Mouse (Mus musculus): Measurements from ENCODE around the gene Ski.

Gene Ski

GRCm38 (mm10) chr4:155222552-155222840, at the start of gene Ski:
Gene Ski (minus strand): TSS chr4:155222592.
- WGBS: 4% methylated on average over 62 of the region's 63 CpGs

DNA sequence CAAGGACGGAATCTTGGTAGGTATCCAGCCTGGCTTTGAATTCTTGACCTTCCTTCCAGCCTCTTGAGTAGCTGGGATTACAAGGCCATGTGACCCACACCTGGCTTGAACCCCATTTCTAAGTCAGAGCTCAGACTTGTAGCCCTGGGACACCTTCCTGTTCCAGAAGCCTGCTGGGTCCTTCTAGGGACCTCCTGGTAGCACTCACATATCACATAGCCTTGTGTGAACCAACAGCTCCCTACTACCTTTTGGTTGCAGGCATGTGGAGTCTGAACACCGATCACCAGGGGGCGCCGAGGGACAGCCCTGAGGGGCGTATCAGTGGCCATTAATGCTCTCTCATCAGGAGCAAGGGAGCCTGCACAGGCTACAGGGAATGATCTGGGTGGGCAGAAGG, 46.0 kb upstream of the Ski start:
- WGBS: 36% methylated on average over 5 of the region's 5 CpGs

- 64% methylated on average over 12 of the region's 12 CpGs for whole genome bisulfite sequencing
Measured at GRCm38 (mm10) chr4:155267639-155268175, 45.3 kb upstream of the Ski start.

DNA sequence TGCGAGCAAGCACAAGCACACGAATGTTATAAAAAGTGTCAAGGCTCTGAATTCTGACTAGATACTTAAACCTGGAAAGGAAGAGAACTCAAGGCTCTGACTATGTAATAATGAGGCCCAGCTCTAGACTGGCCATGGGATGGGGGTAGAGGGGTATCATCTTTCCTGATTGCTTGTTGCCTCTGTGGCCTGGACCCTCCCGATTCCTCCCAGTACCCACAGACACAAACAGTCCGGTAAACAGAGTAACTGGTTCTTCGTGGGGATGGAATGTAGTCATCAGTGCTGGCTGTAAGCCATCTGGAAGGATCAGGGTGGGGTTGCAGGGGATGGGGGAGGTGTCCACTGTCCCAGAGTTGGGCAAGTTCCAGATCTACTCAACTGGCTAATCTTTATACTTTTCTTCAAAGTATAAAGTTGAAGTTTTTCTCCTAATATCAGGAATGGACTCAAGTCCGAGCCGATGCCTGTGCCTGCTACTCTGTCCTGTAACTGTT, 44.7 kb upstream of the Ski start:
- 62% methylated on average over 7 of the region's 7 CpGs for WGBS

GRCm38 (mm10) chr4:155264521-155265321, 42.3 kb upstream of the Ski start:
- 63% methylated on average over 3 of the region's 3 CpGs for WGBS

DNA sequence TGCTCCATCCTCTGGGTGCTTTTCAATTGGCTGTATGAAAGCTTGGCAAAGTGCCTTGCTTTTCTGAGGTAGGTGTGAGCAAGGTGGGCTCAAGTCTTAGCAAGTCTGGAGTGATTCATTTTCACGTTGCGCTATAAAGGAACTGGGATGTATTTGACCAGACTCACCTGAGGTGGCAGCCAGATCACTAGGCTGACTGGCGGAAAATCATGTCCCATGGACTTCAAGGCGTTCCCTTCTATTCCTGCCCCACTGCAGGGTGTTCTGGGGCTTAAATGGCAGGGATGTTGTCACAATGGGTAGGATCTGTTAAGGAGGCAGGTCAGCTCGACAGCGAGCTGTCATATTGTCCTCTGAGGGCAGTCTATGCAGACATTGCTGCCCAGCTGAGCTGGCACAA, 29.9 kb upstream of the Ski start:
- 63% methylated on average over 6 of the region's 6 CpGs for WGBS

- 64% methylated on average over 3 of the region's 3 CpGs for WGBS
Measured at GRCm38 (mm10) chr4:155251147-155251546, 28.8 kb upstream of the Ski start.

DNA sequence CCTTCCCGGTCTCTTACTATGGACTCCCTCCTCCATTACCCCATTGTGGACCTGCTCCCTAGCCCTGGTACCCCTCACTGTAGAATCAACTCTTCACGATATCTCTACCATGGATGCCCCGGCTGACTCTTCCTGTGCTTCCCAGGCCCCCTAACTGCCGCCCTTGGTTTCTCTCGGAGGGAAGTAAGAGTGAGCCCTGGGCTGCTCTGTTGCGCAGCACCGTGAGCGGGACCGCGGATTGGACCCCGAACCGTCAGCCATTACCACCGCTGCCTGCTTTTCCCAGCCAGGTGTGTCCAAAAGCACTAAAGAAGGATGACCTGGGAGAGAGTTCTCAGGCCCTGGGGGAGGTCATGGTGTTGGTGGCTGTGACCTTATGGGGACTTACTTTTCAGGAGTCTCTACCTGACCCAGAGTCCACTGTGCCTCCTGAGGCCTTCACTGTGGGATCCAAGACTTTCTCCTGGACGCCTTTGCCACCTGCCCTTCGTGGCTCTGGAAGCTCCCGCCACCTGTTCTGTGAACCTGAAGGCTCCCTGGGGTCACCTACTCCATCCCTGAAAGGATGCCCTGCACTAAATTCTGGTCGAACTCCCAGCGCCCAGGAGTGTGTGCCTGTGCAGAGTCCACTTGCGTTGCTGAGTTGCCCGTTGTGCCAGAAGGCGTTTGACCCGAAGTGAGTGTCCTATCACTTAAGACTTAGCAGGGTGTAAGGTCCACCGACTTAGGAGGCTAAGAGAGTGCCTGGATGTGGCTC, 28.1 kb upstream of the Ski start:
- 15% methylated on average over 23 of the region's 23 CpGs for WGBS

DNA sequence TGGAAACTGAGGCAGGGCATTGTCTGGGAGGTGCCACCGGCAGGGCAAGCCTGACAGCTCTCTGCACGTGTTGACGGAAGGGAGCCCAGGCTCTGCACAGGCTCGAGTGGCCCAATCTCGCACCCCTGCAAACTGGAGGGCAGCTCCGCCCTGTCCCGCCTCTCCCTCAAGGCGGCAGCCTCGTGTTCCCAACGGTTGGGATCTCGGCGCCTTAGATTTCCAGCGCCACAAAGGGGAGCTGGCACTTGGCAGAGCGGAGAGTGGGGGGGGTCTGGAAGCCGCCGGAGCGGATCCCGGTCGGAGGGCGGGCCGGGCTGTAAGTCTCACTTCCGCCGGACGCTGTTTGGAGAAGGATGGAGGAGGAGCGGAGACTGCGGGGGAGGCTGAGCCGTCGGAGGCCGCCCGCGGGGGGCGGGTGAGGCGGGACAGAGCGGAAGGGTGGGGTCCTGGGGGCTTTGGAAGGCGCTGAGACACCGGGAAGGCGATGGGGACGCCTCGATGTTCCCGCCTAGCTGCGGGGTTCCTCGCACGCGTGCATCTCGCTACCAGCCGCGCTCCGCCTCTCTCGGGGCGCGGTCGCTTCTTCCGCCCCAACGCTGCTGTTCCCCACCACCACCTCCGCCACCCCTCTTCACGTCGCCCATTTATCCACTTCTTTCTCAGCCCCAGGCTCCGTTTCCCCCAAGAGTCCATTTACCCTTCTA, 27.4 kb upstream of the Ski start, which contains the start of gene Faap20:
TSS of gene Faap20 (plus strand) at position 155 of the 704 bp plus-strand sequence.
- WGBS: under 1% methylated on average over 58 of the region's 58 CpGs

DNA sequence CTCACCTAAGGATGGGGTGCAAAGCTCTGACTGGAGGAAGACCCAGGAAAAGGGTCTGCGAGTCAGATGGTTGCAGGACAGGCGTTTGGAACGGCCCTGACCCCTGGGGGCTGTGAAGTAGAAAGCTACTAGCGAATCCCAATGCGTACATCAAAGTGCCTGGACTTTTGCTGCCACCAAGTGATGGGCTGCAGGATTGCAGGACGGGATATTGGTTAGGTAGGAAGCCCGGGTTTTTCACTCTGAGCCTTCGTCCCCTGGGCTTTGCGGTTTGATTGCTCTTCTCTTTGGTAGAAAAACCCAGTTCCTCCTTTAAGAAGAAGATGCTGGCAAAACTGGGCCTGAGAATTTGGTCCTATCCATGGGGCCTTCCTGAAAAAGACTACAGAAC, 26.9 kb upstream of the Ski start:
- 0% methylated on average over 9 of the region's 9 CpGs for WGBS

- WGBS: 90% methylated on average over 3 of the region's 3 CpGs
Measured at GRCm38 (mm10) chr4:155248054-155248453, 25.7 kb upstream of the Ski start.

- 43% methylated on average over 12 of the region's 12 CpGs for WGBS
Measured at GRCm38 (mm10) chr4:155246691-155247105, 24.3 kb upstream of the Ski start.

DNA sequence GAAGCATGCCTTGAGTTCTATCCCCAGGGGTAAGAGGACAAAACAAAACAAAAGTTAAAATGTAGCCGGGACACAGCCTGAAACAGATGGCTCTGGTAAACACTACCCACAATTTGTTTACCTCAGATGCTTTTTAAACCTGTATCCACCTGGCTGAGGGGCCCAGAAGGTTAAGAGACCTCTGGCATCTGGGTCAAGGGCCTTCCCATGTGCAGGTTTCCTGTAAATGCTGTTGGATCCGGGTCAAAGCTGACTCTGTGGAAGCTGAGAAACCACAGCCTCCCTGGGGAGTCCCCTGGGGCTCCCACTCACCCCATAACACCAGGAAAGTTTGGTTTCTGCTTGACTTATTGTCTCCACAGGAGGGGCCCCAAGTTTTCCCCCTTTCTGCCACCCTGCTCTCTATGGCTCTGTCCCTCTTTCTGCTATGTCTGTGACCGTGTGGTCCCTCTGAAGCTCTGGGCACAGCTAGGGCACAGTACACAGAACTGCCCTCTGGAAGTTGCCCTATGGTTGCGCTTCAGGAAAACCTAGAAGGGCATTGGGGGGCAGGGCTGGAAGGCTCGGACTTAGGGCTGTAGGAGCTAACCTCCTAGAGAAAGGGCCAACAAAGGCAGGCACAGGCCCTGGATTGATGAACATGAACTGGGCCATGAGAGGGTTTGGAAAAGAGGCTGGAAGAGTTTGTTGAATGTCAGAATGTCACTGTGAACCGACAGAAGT, 23.5 kb upstream of the Ski start:
- whole genome bisulfite sequencing: 66% methylated on average over 6 of the region's 6 CpGs

DNA sequence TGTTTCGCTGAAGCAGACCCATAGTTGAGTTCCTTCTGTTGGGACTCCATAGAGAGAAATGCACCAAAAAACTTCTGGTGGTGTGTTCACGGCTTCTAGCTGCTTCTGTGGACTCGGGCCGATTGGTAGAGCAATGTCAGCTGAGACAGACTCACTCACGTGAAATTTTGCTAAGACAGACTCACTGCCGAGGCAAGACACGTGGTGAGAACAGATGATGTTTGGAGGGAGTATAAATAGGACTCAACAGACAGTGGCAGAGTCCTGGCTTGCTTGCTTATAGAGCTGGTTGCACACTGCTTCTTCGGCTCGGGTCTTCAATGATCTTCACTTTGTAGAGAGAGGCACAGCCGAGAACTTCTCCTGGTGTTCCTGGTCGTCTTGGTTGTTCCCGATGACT, 20.8 kb upstream of the Ski start:
- 53% methylated on average over 12 of the region's 12 CpGs for WGBS

GRCm38 (mm10) chr4:155242292-155242691, 19.9 kb upstream of the Ski start:
- WGBS: 90% methylated on average over 5 of the region's 5 CpGs

GRCm38 (mm10) chr4:155241789-155242188, 19.4 kb upstream of the Ski start:
- WGBS: 84% methylated on average over 9 of the region's 9 CpGs

DNA sequence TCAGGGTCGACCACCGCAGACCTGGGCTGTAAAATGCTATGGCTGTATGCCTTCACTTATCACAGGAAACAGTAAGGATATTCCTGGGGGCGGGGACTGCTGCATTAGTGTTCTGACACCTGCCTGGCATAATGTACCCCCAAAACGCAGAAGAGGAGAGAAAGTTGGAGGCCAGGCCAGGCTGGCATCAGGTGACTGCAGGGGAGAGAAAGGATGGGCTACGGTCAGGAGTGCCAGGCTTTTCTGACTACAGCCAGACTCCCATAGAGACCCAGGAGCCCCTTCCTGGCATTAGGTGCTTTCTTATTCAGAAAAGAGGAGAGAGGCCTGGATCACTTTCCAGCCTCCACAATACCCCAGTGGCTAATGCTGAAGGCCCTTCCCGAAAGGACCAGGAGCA, 17.1 kb upstream of the Ski start:
- 55% methylated on average over 6 of the region's 6 CpGs for WGBS

GRCm38 (mm10) chr4:155238276-155238675, 15.9 kb upstream of the Ski start:
- 64% methylated on average over 5 of the region's 5 CpGs for WGBS

- 86% methylated on average over 12 of the region's 12 CpGs for WGBS
Measured at GRCm38 (mm10) chr4:155236737-155237385, 14.5 kb upstream of the Ski start.

DNA sequence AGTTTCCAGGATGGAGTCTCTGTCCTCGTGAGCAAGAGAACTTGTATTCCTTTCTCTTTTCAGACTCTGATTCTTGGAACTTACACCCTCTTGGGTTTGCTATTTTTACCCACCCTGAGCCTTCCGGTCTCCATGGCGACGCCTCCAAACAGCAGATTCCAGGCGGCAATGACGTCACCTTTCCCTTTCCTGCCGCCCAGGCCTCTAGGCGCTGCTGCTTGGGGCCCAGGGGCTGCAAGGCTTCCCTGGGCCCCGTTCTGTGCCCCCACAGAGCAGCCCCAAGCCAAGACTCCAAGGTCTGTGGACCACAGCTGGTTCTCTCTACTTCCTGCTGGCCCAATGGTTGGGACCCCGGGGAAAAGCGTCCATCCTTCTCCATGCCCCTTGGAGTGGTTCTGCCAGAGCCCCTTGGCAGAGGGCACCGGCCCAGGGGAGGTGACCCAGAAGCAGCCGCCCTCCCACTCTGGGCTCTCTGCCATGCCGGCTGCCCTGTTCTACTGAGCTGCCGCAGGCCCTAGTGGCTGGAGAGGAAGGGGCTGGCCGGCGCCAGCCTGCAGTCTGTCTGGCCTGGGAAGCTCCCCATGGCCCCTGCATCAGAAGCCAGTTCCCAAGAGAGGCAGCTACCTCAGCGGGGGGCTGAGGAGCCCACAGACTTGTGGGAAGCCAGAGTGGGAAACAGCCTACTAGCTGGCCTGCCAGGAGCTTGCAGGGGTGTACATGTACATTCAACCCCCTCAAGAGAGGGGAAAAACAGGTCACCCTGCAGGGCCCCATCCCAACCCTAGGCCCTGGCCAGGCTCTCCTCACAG, 13.1 kb upstream of the Ski start:
- 3% methylated on average over 18 of the region's 18 CpGs for WGBS

Data from cerebral cortex, adult 2 months (tissue).